Mouse (Mus musculus) hindbrain, postnatal 0 days (tissue): Measurements from ENCODE around the gene Lin37. TPM values are rescaled to one million over a fixed set of nuclear protein-coding genes. Genes with fewer than 3 reads are reported as not detected.
A peak's percentile ranks its signal among the peaks of the same experiment; 100 is the strongest.

Experiments used
- ATAC-seq: fragments of 200-750 bp; cut with Nextera tagmentation; 2 replicates; pipeline ENCODE4 v1.8.0; 2017; ENCODE audit warnings: mild to moderate bottlenecking, moderate TSS enrichment, moderate library complexity
- DNase-seq: peaks from one replicate; pipeline ENCODE4 v3.0.0-alpha.2; 2015; ENCODE audit warnings: low spot score
- H3K27ac ChIP-seq: fragments of 300-500 bp; sonication (generic); 2 replicates; pipeline ENCODE4 v1.5.1; 2014; ENCODE audit warnings: mild to moderate bottlenecking
- H3K27me3 ChIP-seq: fragments of 300-500 bp; sonication (generic); 2 replicates; pipeline ENCODE4 v1.6.1; 2014; ENCODE audit warnings: low read length, mixed read lengths; ENCODE audit not compliant: insufficient read depth
- H3K36me3 ChIP-seq: fragments of 300-500 bp; sonication (generic); 2 replicates; pipeline ENCODE4 v1.6.1; 2014; ENCODE audit warnings: low read length, mixed read lengths; ENCODE audit not compliant: insufficient read depth
- H3K4me1 ChIP-seq: fragments of 300-500 bp; sonication (generic); 2 replicates; pipeline ENCODE4 v1.6.1; 2014; ENCODE audit warnings: antibody characterized with exemption, low read length, mixed read lengths; ENCODE audit not compliant: insufficient read depth
- H3K4me2 ChIP-seq: fragments of 300-500 bp; sonication (generic); 2 replicates; pipeline ENCODE4 v1.6.1; 2014; ENCODE audit warnings: low read depth, mild to moderate bottlenecking, low read length, moderate library complexity, mixed read lengths
- H3K4me3 ChIP-seq: fragments of 300-500 bp; sonication (generic); 2 replicates; pipeline ENCODE4 v1.5.1; 2014; ENCODE audit warnings: low read length
- H3K9ac ChIP-seq: fragments of 300-500 bp; sonication (generic); replicated peaks from 2 replicates; pipeline ENCODE4 v1.6.1; 2014; ENCODE audit warnings: mild to moderate bottlenecking, low read length, moderate library complexity, mixed read lengths
- H3K9me3 ChIP-seq: fragments of 300-500 bp; sonication (generic); 2 replicates; pipeline ENCODE4 v1.6.1; 2016; ENCODE audit warnings: low read length, mixed read lengths
- CTCF ChIP-seq: IDR thresholded peaks from 2 replicates; pipeline ENCODE4 v1.5.1; 2016; ENCODE audit warnings: antibody characterized with exemption, control low read depth, low read depth
- WGBS: fragments of 180-500 bp; shearing (Covaris S2); extraction: QIAGEN DNeasy Blood & Tissue Kit; methylation state at CpG from one replicate; pipeline ENCODE4 v1.1.7; 2014; 5-methylcytosine and 5-hydroxymethylcytosine counted together
- polyA plus RNA-seq: library from polyadenylated mRNA; unstranded; fragments of >200 nt; fragmentation: Nextera tagmentation; extraction: Ambion mirVana; gene quantifications from 2 replicates; pipeline ENCODE4 v1.2.1, GENCODE M21; 2015
- total RNA-seq: library from RNA; depleted of rRNA; stranded (reverse); fragments of >200 nt; gene quantifications from 2 replicates; pipeline ENCODE4 v1.2.3, GENCODE M21; 2014

Gene Lin37
- total and polyA plus RNA-seq, 2 experiments from 2014 or later: 21.0 to 45.0 TPM

GRCm38 (mm10) chr7:30553021-30553589 is 6.5 kb downstream of the Lin37 start:
- peak; percentile 55 for DNase-seq
- no peak for TF ChIP-seq CTCF

GRCm38 (mm10) chr7:30552102-30553020 is 7.3 kb downstream of the Lin37 start, which contains the start of the genes Hspb6 and Proser3:
Gene Hspb6, plus strand, starts transcription at chr7:30552178.
Gene Proser3, minus strand, starts transcription at chr7:30552299.
- TF ChIP-seq CTCF: peak; percentile 34; the same call in 1 of the 2 replicates
- peak within 1 kb of the TSS; percentile 65 for H3K4me3 ChIP-seq
- peak within 1 kb of the TSS; percentile 97 for H3K4me2 ChIP-seq
- H3K27ac ChIP-seq: peak within 1 kb of the TSS; percentile 96
- under 1% methylated on average over 44 of the region's 44 CpGs for WGBS
- DNase-seq (peak; percentile 99), ATAC-seq (peak; percentile 95)
- H3K27me3 ChIP-seq: no peaks in the 10 kb centered on the region
- peaks cover 13% of the 10 kb centered on the region; the same call in 1 of the 2 replicates for H3K4me1 ChIP-seq
- peaks cover 24% of the 10 kb centered on the region for H3K36me3 ChIP-seq
- peak within 1 kb of the TSS; percentile 63 for H3K9ac ChIP-seq
- no peaks in the 10 kb centered on the region for H3K9me3 ChIP-seq

More at GRCm38 (mm10) chr7:30553021-30553589, 6.5 kb downstream of the Lin37 start:
- Histone ChIP-seq H3K9me3 (no peaks in the 10 kb centered on the region), H3K9ac (peak overlapping the region; percentile 63), H3K27ac (peak overlapping the region; percentile 96), H3K4me2 (peak overlapping the region; percentile 97), H3K27me3 (no peaks in the 10 kb centered on the region), H3K4me1 (peaks cover 13% of the 10 kb centered on the region; the same call in 1 of the 2 replicates), H3K4me3 (peak overlapping the region; percentile 65), H3K36me3 (peaks cover 24% of the 10 kb centered on the region)
- 3% methylated on average over 23 of the region's 23 CpGs for WGBS
- no peak for ATAC-seq

- peak overlapping the region; percentile 65 for H3K4me3 ChIP-seq
- DNase-seq: peak; percentile 83
- peak; percentile 63 for TF ChIP-seq CTCF
- peak; percentile 68 for ATAC-seq
- no peaks in the 10 kb centered on the region for H3K9me3 ChIP-seq
- peak overlapping the region; percentile 96 for H3K27ac ChIP-seq
- H3K9ac ChIP-seq: peak overlapping the region; percentile 63
- peaks cover 21% of the 10 kb centered on the region for H3K36me3 ChIP-seq
- WGBS: 1% methylated on average over 10 of the region's 10 CpGs
- no peaks in the 10 kb centered on the region for H3K27me3 ChIP-seq
- H3K4me2 ChIP-seq: peak overlapping the region; percentile 97
- H3K4me1 ChIP-seq: peaks cover 13% of the 10 kb centered on the region; the same call in 1 of the 2 replicates
Measured at GRCm38 (mm10) chr7:30551445-30552101, 8.1 kb downstream of the Lin37 start.

GRCm38 (mm10) chr7:30550603-30551002 is 9.0 kb downstream of the Lin37 start:
- Histone ChIP-seq H3K4me2 (no peak overlapping the region), H3K27ac (no peak overlapping the region), H3K4me3 (no peak overlapping the region), H3K9me3 (no peaks in the 10 kb centered on the region), H3K36me3 (peaks cover 20% of the 10 kb centered on the region), H3K27me3 (no peaks in the 10 kb centered on the region), H3K4me1 (peaks cover 13% of the 10 kb centered on the region; the same call in 1 of the 2 replicates), H3K9ac (no peak overlapping the region)
- no peak for ATAC-seq
- TF ChIP-seq CTCF: no peak
- WGBS: 95% methylated on average over 1 of the region's 1 CpGs
- no peak for DNase-seq

- TF ChIP-seq CTCF: no peak
- no peak overlapping the region for H3K27ac ChIP-seq
- no peak overlapping the region for H3K9ac ChIP-seq
- ATAC-seq: no peak
- no peak overlapping the region for H3K4me2 ChIP-seq
- no peaks in the 10 kb centered on the region for H3K9me3 ChIP-seq
- H3K27me3 ChIP-seq: no peaks in the 10 kb centered on the region
- H3K4me1 ChIP-seq: peaks cover 13% of the 10 kb centered on the region; the same call in 1 of the 2 replicates
- no peak overlapping the region for H3K4me3 ChIP-seq
- DNase-seq: no peak
- H3K36me3 ChIP-seq: peaks cover 13% of the 10 kb centered on the region; the same call in 1 of the 2 replicates
- WGBS: 94% methylated on average over 1 of the region's 2 CpGs
Measured at GRCm38 (mm10) chr7:30549880-30550279, 9.8 kb downstream of the Lin37 start.

GRCm38 (mm10) chr7:30544327-30544726 is 15.3 kb downstream of the Lin37 start:
- 90% methylated on average over 2 of the region's 2 CpGs for WGBS
- H3K27me3 ChIP-seq: no peaks in the 10 kb centered on the region
- ATAC-seq: no peak

More at GRCm38 (mm10) chr7:30544327-30544726, 15.3 kb downstream of the Lin37 start:
- H3K9me3 ChIP-seq: no peaks in the 10 kb centered on the region
- no peak overlapping the region for H3K4me2 ChIP-seq
- peaks cover 16% of the 10 kb centered on the region for H3K36me3 ChIP-seq
- H3K9ac ChIP-seq: no peak overlapping the region
- TF ChIP-seq CTCF: no peak
- no peak overlapping the region for H3K27ac ChIP-seq
- H3K4me3 ChIP-seq: no peak overlapping the region
- no peaks in the 10 kb centered on the region for H3K4me1 ChIP-seq
- no peak for DNase-seq
